Mouse (Mus musculus): ENCODE measurements around the gene Snn.

GRCm38 (mm10) chr16:11060645-11061044, at the start of gene Snn:
- no peak for TF ChIP-seq POLR2A (IDR thresholded peaks at IDR 0.05; ENCODE audit: insufficient read depth, low read depth, low read length)
- TF ChIP-seq EP300 (IDR thresholded peaks at IDR 0.05; ENCODE audit: insufficient read depth, low read depth, low read length): no peak
- no peak for TF ChIP-seq CTCF (IDR thresholded peaks at IDR 0.05)
